Mouse (Mus musculus) small intestine, adult 2 months (tissue): ENCODE data around the gene Fiz1.

Source experiments
- CTCF ChIP-seq: fragments of 200-500 bp; IDR thresholded peaks from 2 replicates; pipeline ENCODE4 v1.5.1; 2012; ENCODE audit warnings: low read depth, mild to moderate bottlenecking, control low read depth, inconsistent platforms, low read length, moderate library complexity, mixed read lengths; ENCODE audit not compliant: insufficient replicate concordance, insufficient read length; ENCODE audit errors: extremely low read depth
- POLR2A ChIP-seq: fragments of 200-500 bp; IDR thresholded peaks from 2 replicates; pipeline ENCODE4 v1.6.1; 2012; ENCODE audit warnings: low read depth, mild to moderate bottlenecking, control low read depth, inconsistent platforms, low read length, moderate library complexity

GRCm38 (mm10) chr7:5015118-5016001 is 863 bp upstream of the Fiz1 start, which contains the start of gene Gm44973:
- TF ChIP-seq CTCF (no peak), POLR2A (peak; percentile 30; the same call in 1 of the 2 replicates)
